Mouse (Mus musculus) lung, postnatal 10 days (tissue): ENCODE results near the gene Wnt7b.

ENCODE experiments used
- DNase-seq: peaks from one replicate; pipeline ENCODE4 v3.0.0; 2021

Gene Wnt7b

DNA sequence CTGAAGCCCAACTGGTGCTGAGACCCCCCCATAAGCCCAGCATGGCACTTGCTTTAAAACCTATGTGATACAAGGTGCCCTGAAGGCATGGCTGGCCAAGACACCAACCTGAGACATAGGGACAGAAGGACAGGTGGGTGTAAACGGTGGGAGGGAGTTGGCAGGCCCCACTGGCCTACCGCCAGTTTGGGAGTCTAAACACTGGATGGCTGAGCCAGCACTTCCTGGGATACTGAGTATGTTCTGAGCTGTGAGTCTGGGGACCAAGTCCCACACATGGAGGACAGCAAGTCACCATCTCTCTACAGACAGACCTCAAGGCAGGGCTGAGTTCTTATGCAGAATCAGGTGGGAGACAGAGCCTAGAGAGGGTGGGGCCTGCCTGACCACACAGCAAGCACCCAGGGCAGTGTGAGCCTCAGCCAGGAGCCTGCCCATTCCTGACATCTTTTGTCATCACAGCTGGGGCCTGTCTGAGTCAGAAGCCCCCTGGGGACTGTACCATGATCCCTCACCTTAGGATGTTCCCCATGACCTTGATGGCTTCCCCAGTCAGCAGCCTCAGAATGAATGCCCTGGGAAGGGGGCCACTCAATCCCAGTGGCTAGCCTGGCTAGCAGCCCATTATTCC, 13.0 kb downstream of the Wnt7b start:
- no peak for DNase-seq

DNA sequence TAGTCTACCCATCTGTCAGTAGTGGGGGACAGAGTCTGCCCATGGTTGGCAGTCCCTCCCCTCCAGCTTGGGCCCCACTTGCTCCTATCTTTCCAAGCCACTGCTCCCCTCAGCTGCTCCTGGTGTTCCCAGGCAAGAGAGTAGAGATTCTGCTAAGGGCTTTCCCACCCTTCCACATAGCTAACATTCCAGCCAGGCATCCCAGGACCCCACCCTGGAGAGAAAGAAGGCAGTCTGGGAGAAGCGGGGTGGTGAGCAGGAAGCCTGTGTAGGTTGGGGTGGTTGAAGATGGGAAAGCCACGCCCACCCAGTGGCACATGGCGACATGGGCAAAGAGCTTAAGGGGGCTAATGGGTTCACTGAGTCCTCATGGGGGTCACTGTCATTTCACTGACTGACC, 13.9 kb downstream of the Wnt7b start:
- no peak for DNase-seq

DNA sequence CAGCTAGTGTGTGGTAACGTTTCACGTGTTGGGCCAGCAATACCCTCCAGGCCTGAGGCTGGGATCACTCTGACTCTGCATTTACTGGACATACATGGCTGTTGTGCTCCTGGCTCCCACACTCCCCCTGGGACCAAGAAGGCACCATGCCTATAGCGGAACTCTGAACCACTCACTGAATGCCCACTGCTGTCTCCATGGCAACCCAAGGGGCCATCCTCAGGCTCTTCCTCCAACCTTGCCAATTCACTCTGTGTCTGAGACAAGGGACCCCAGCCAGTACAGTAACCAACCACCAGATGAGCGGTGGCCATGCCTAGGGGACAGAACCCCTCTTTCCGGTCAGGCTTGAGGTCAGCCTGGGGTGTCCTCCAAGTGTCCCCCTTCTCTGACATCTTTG, 17.3 kb downstream of the Wnt7b start:
- no peak for DNase-seq

DNA sequence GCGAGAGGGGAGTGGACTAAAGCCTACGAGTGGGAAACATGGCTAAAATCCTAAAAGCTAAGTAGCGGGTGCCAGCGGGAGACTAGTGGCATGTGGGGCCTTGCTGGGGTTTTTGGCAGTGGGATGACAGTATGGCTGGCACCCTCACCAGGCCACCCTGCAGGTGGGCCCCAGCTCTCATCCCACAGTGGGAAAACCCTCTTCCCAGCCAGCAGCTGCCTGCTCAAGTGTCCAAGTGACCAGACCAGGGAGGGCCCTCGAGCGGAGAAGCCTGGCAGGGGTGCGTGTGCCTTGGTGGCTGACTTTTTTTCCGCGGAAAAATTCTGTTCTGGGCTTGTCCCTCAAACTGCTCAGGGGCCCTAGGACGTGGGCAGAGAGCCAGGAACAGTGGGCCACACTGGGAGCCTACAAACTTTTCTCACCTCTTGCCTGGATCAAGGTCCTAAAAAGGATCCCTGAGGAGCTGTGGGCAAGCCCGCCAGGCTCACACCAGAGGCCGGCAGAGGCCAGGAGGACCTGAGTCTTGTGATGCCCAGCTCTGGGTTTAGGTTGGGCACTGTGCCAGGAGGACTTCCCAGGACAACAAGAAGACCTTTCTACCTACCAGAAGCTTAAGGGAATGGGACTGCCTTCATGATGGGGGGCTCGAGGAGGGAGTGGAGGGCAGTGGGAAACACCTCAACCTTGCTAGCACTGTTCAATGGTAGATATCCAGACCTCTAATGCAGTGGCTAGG, 18.1 kb downstream of the Wnt7b start:
- DNase-seq, result no peak

DNA sequence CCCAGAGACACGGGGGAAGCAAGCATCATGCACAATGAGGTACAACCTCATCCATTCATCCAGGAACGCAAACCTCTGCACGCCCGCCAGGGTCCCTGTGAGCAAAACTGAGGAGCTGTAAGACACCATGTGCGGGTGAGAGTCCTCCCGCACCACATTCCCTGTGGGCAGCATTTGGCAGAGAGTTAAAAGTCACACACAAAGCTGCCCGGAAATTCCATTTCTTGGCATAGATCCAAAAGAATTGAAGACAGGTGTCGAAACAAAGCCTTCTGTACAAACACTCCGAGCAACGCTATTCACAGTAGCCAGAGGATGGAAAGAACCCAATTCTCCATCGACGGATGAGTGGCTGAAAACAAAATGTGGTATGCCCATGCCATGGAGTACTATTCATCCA, 20.3 kb downstream of the Wnt7b start:
- DNase-seq, result no peak

DNA sequence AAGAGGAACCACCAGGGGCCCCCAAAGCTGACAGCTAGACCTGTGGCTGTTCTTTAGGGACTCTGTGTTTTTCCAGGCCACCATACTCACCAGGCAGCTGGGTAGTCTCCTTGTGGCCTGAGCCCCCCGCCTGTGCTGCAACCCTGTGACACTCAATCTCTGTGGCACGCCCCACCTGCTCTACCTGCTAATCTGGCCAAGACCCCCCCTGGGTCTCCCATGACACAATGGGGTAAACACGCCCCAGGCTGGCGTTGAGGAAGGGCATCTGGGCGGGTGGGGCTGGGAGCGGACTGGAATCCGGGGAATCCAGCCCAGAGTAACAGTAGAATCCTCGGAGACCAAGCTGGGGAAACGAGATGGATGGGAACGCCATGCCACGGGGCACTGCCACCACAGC, 21.4 kb downstream of the Wnt7b start:
- DNase-seq, result no peak

DNA sequence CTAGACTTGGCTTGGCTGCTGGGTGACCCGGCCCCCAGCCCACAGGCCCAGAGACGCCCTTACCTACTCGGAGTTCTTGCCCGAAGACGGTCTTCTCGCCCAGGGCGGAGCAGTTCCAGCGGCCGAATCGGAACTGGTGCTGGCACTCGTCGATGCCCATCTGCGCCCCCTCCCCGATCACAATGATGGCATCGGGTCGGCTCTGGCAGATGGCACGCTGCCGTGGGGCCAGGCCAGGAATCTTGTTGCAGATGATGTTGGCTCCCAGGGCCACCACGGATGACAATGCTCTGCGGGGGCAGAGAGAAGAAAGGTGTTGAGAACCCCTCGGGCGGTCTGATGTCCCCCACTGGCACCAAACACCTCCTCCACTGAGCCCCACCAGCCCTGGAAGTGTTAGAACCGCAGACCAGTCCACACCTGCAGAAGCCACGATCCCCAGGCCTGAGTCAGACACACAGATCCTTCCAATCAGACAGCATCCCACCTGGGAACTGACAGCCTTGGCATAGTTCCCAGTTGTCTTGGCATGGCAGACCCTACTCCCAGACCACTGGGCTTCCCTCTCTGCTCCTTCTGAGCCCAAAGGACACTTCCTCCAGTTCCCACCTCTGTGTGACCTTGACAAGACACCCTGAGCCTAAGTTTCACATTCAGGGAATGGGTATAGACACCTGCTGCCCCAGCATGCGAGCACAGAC, 23.3 kb downstream of the Wnt7b start:
- DNase-seq, result no peak

DNA sequence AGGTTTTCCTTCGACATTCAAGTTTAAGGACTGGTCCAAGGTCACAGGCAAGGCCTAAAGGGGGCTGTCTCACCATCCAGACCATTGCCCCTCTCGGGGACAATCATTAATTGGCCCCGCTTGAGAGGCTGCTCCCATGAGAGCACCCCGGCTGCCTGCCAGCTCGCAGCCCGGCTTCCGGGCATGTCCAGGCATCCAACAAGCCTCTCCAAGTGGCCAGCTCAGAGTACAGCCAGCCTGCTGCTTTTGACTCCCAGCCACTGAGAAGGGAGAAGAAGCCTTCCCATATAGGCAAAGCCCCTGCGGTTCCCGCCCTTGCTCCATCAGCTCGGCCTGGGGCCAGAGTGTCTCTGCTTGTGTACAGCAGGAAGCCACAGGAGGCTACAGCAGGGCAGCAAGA, 26.5 kb downstream of the Wnt7b start:
- DNase-seq, result peak; percentile 63

DNA sequence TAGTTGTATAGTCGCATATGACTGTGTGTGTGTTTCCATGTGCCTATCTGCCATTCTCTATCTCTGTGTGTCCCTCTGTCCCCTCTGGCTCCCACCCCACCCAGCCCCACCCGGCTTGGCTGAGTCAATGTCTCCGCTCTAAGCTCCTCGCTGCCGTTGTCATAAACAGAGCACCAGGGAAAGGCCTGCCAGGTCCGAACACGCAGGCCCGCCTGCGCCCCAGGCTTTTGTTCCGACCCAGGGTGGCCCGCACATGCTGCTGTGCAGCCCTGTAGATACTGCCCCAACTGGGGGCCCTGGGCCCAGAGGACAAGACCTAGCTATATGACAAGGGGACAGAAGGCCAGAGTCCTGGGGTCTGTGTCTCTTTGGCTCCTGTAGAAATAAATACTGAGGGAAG, 28.9 kb downstream of the Wnt7b start:
- DNase-seq, result no peak

DNA sequence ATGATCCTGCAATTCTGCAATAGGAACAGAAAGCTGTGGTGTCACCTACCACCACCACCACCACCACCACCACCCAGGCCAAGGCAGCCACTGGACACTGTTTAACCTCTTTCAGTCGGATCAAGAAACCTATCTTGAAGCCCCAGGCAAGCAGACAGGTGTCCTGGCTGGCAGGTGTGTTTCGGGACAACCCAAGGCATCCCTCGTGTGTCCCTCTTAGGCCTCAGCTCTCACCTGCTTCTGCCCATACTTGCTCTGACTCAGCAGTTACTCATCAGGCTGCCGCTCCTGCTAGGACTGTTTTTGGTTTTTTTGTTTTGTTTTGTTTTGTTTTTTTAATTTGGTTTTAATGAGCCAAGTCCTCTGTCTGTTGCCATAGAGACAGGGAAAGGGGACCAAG, 35.8 kb downstream of the Wnt7b start:
- DNase-seq, result no peak

DNA sequence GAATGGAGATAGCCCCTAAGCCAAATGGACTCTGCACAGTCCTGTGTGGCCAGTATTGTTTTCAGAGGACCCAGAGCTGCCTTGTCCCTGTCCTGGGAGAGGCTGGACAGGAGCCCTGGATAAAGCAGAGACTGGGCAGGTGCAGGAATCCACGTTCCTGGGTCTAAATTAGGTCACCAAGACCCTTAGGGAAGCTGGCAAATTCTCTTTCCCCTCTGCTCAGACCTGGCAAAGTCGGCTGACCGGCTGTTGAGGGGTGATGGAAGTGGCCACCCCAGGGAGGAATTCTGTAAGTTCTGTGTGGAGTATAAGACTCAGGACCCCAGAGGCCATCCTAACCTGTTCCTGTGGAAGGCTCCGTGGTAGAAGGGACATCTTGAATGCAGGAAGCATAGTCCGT, 36.9 kb downstream of the Wnt7b start:
- no peak for DNase-seq

DNA sequence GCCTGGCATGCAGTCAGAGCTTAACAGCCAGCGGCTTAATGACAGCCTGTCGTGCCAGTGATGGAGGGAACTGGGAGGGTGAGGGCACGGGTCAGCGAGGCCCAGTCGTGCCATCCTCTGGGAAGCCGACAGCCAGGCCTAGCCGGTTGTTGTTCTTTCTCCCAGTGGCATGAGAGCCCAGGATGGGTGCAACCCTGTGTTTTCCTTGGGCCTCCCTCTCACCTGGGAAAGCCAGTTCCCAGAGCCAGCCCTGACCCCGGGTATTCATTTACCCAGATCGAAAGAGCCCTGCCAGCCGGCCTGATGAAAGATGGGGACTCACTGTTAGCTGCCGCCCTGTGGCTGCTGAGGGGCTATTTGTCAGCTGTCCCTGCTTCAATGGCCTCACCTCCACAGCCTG, 44.1 kb downstream of the Wnt7b start:
- DNase-seq, result no peak

DNA sequence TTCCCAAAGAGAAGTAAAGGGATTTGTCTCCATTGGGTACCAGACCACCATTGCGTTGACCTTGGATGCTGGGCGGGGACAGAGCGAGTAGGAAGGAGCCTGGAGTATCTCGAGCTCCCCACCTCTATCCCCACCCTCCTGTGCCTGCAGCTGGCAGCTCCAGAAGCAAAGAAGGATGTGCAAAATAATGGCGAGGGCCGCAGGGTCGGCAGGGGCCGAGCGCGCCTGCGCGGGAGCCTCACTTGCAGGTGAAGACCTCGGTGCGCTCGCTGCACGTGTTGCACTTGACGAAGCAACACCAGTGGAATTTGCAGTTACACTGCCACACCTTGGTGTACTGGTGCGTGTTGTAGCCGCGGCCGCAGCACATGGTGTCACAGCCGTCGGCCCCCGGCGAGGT, 45.1 kb downstream of the Wnt7b start:
- DNase-seq, result no peak

DNA sequence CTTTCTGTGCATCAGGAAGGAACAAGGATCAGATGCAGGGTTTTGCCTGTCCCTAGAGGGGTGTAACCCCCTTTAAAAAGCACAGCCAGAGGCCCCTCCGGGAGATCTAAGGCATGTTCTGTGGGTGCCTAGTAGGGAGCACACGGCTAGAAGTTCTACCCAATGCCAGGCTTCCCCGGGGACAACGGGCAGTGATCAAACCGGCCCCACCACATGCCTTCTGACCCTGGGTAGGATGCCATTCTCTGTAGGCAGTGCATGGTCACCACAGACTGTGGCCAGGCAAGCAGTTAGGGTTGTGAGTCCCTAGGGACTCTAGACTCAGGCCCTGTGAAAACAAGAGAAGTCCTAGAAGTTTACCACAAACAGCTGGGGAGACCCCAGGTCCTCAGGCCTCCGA, 47.6 kb downstream of the Wnt7b start:
- DNase-seq, result no peak

DNA sequence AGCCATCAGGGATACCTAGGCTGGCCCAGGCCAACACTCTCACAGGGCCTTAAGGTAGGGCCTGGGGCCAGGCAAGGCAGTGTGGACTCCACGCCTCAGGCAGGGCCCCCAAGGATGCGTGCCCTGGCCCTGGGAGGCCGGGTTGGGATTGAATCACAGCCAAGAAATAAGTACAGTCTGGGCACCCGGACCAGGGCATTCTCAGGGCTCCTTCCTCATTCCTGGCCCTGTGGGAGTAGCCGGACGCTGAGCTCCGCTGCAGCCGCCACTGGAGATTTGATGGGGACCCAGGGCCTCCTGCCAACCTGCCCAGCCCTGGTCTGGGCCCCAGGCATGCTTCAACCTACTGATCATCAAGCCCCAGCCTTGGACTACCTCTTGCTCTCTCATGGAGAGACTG, 48.1 kb downstream of the Wnt7b start:
- DNase-seq, result peak; percentile 41

DNA sequence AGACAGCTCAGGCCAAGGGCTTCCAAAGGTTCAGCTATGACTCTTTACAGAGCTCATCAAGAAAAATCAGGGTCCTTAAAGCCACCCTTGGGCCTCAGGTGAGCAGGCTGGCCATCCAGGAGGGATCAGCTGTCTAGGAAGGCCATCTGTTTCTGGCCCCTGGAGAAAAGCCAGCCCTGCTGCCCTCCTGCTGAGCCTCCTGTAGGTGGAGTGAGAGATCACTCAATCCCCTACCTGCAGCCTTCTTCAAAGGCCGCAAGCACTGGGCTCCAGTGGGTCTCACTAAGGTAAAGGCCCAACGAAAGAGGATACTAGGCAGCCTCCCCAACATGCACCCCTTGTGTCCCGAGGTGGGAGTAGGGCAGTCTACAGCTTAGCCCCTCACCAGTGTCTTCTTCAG, 50.2 kb downstream of the Wnt7b start:
- no peak for DNase-seq

DNA sequence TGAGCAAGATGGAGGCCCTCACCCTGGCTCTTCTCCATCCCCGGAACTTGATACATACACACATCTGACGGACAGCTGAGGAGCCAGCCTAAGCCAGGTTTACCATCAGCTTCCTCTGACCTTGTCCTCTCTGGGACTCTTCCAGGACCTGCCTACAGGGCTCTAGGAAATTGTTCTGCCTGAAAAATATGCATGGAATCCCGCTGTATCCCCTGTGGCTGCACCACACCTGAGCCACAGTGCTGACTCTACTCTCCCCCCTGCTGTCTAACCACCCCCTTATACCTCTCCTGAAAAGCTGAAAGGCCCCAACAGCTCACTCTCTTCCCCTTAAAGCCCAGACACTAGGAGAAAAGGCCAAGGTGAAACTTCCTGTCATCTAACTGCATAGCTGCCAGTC, 52.4 kb downstream of the Wnt7b start:
- DNase-seq, result no peak

DNA sequence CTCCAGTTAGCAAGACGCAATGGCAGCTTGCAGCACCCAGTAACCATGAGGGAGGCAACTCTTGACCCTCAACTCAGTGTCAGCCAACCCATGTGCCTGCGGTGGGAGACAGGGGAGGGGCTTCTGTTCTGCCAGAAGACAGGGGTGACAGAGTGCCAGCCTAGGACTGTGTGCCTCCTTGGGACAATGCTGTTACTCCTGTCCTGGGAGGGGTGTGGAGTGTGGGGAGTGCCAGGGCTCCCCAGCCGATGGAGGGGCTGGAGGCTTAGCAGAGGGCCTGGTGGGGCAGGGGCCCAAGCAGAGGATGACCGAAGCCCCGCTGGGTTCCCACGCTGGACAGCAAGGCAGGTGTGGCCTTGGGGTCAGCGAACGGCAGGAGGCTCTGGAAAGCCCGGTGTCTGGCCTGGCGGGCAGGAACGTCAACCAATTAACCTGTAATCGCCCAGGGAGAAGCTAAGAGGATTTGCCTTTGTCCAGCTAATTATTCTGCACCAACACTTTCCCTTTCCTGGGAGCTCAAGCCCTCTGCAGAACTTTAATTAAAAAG, 57.8 kb downstream of the Wnt7b start:
- DNase-seq, result no peak

DNA sequence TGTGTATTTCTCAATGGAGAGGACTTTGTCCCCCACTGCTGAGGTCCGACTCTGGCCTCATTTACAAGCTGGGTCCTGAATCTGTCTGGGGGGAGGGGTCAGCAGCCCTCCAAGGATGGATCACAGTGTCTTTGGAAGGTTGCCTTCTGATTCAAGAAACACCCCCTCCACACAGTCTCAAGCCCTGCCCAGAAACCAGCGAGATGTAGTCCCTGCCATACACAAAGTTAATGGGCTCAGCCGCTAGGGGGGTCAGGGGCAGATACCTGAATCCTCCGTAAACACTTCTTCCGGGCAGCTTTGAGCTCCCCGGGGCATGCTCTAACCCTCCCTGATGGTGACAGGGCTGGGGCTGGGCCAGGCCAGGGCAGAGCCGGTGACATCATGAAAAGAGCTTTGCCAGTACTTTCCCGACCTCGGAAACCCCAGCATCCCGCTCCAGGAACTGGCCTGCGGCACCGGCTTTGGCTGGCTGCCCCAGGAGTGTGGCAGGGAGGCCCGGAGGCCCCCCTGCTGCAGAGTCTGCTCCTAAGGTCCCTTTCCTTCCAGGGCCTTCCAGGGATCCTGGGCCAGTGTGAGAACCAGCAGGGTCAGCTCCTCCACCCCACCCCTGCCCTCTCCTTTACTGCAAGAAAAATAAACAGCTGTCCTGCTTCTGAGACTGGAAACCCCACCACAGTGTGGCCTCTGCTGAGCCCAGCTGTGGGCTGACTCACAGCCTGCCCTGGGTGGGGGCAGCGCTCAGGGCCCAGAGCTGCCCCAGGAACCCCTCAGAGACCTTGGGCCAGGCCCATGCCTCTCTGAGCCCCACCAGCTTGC, 58.9 kb downstream of the Wnt7b start:
- peak; percentile 85 for DNase-seq

DNA sequence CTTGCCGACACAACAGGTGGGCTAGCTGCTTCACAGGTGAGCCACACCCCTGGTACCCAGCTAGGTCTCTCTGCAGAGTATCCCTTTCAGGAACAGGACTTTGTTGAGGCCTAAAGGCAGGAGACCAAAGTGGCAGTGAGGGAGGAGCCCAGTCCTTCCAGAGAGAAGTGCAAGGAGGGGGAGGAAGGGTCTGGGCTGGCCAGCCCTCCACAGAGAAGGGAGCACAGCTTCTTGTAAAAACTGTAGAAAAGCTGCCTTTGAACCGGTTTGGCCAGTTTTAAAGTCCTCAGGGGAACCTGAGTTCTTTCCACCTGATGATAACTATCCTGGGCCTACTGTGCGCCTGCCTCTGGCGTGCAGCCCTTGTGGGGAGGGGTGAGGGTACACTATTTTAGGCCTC, 62.8 kb downstream of the Wnt7b start:
- DNase-seq, result peak; percentile 28

DNA sequence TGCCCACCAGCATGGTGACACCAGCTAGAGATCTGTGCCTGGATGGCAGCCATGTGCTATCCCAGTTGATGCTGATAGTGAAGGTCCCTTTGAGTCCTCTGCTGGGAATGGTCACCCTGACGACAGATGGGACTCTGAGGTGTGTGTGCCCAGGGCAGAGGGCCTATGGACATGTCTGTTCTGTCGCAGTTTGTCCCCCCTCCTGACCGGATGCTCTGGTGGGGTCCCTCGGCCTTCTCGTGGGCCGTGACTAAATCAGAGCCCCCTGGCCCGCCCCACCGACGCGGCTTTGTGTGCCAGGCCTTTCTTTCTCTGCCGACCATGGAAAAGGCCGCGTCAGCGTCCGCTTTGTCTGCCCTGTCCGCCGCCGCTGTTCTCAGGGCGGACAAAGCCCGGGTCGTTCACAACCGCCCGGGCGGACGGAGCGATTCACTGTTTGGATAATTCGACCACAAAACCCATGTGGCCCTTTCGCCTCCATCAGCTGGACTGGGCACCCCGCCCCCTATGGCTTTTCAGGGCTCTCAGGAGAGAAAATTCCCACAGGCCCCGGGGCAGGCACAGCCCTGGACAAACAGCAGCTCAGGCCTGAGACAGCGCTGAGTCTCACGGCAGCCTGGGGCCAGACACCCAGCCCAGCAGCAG, 74.8 kb downstream of the Wnt7b start:
- DNase-seq, result no peak

DNA sequence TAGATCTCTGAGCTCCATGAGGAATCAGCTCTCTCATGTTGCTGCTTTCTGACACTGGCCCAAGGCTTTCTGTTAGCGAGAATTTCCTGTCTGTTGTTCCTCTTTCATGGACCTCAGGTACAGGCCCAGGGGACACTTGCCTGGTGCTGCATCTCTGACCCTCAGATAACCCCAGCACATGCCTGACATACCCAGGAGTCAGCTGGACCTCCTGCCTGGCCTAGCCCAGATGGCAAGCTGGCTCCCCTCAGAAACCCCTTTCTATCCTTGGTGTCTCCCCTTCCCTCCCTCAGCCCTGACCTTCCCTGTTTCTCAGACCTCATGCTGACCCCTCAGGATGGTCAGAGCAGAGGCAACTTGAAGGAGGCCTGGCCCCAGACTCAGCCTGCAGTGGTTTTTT, 75.6 kb downstream of the Wnt7b start:
- DNase-seq, result no peak
